Mouse (Mus musculus): ENCODE data around the gene Crebrf. TPM values are rescaled to one million over a fixed set of nuclear protein-coding genes. Genes with fewer than 3 reads are reported as not detected.

Crebrf gene
- polyA plus RNA-seq, 1 experiment from 2014 or later, result 5.6 TPM

GRCm38 (mm10) chr17:26743294-26743693 lies 27.8 kb downstream of the Crebrf start:
- Histone ChIP-seq H3K36me3 (no peaks in the 10 kb centered on the region), H3K27me3 (no peaks in the 10 kb centered on the region), H3K4me2 (replicated peaks) (no peak overlapping the region), H3K9ac (no peak overlapping the region), H3K4me1 (no peaks in the 10 kb centered on the region), H3K9me3 (no peaks in the 10 kb centered on the region), H3K4me3 (no peak overlapping the region), H3K27ac (no peak overlapping the region)
- WGBS, result 74% methylated on average over 1 of the region's 1 CpGs
- no peak for ATAC-seq (ENCODE audit: insufficient number of reproducible peaks, insufficient read depth, low FRiP score, low TSS enrichment)

DNA sequence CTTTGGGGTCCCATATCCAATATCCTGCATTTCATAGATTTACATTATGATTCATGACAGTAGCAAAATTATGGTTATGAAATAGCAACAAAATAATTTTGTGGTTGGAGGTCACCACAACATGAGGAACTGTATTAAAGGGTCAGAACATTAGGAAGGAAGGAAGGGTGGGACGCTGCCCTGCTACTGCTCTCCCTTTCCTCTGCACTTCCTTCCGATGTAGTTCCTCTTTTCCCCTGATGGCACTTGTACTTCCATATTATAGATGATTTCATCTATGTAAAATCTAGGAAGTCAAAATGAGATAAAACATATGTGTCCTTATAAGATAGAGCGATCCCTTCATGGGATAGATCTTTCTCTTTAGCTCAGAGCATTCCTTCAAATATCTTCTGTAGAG lies 34.5 kb downstream of the Crebrf start:
- H3K9ac ChIP-seq, result no peak overlapping the region
- H3K36me3 ChIP-seq, result no peaks in the 10 kb centered on the region
- H3K27me3 ChIP-seq, result no peaks in the 10 kb centered on the region
- no peak overlapping the region for H3K4me3 ChIP-seq
- no peaks in the 10 kb centered on the region for H3K9me3 ChIP-seq
- 89% methylated on average over 3 of the region's 3 CpGs for WGBS
- H3K4me2 ChIP-seq (replicated peaks), result no peak overlapping the region
- H3K27ac ChIP-seq, result no peak overlapping the region
- H3K4me1 ChIP-seq, result no peaks in the 10 kb centered on the region
- no peak for ATAC-seq (ENCODE audit: insufficient number of reproducible peaks, insufficient read depth, low FRiP score, low TSS enrichment)

DNA sequence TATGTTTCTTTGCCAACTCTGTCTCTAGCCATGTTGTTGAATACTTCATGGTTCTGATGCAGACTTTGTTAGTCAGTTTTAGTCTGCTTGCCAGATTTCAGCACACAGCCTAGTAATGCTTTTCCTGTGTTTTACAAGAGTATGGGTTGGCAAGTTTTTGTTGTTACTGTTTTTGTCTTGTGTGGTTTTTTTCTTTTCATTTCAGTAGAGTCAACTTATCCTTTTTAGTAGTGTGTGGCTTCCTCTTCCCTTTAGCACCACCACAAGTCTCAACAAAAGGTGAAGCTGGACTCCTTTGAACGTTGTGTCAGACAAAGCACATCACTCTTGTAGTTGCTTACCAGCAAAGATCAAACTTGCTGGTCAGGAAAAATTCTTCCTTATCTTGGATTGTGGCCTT lies 36.8 kb downstream of the Crebrf start:
- H3K4me3 ChIP-seq, result no peak overlapping the region
- H3K36me3 ChIP-seq, result no peaks in the 10 kb centered on the region
- H3K9me3 ChIP-seq, result no peaks in the 10 kb centered on the region
- WGBS, result 86% methylated on average over 1 of the region's 1 CpGs
- no peak for ATAC-seq (ENCODE audit: insufficient number of reproducible peaks, insufficient read depth, low FRiP score, low TSS enrichment)
- no peaks in the 10 kb centered on the region for H3K27me3 ChIP-seq
- no peaks in the 10 kb centered on the region for H3K4me1 ChIP-seq
- H3K9ac ChIP-seq, result no peak overlapping the region
- H3K4me2 ChIP-seq (replicated peaks), result no peak overlapping the region
- no peak overlapping the region for H3K27ac ChIP-seq

GRCm38 (mm10) chr17:26753476-26753875 lies 38.0 kb downstream of the Crebrf start:
- no peak for ATAC-seq (ENCODE audit: insufficient number of reproducible peaks, insufficient read depth, low FRiP score, low TSS enrichment)
- H3K4me1 ChIP-seq, result no peaks in the 10 kb centered on the region

GRCm38 (mm10) chr17:26767100-26767753 lies 51.8 kb downstream of the Crebrf start:
- WGBS, result 87% methylated on average over 5 of the region's 5 CpGs

More at GRCm38 (mm10) chr17:26753476-26753875, 38.0 kb downstream of the Crebrf start:
- Histone ChIP-seq H3K27ac (no peak overlapping the region), H3K27me3 (no peaks in the 10 kb centered on the region), H3K9ac (no peak overlapping the region), H3K36me3 (no peaks in the 10 kb centered on the region), H3K4me2 (replicated peaks) (no peak overlapping the region), H3K4me3 (no peak overlapping the region), H3K9me3 (no peaks in the 10 kb centered on the region)
- WGBS, result 83% methylated on average over 2 of the region's 2 CpGs

GRCm38 (mm10) chr17:26767754-26768124 lies 52.3 kb downstream of the Crebrf start:
- ATAC-seq (ENCODE audit: insufficient number of reproducible peaks, insufficient read depth, low FRiP score, low TSS enrichment), result no peak
- Histone ChIP-seq H3K9ac (no peak overlapping the region), H3K4me2 (replicated peaks) (no peak overlapping the region), H3K27ac (no peak overlapping the region), H3K9me3 (no peaks in the 10 kb centered on the region), H3K36me3 (no peaks in the 10 kb centered on the region; the same call in 1 of the 2 replicates), H3K27me3 (no peaks in the 10 kb centered on the region), H3K4me3 (no peak overlapping the region), H3K4me1 (no peaks in the 10 kb centered on the region)
- 71% methylated on average over 2 of the region's 2 CpGs for WGBS

More at GRCm38 (mm10) chr17:26767100-26767753, 51.8 kb downstream of the Crebrf start:
- no peak overlapping the region for H3K4me3 ChIP-seq
- no peak overlapping the region for H3K4me2 ChIP-seq (replicated peaks)
- no peak for ATAC-seq (ENCODE audit: insufficient number of reproducible peaks, insufficient read depth, low FRiP score, low TSS enrichment)
- H3K36me3 ChIP-seq, result no peaks in the 10 kb centered on the region; the same call in 1 of the 2 replicates
- H3K9me3 ChIP-seq, result no peaks in the 10 kb centered on the region
- H3K27ac ChIP-seq, result no peak overlapping the region
- no peaks in the 10 kb centered on the region for H3K4me1 ChIP-seq
- H3K27me3 ChIP-seq, result no peaks in the 10 kb centered on the region
- H3K9ac ChIP-seq, result no peak overlapping the region

DNA sequence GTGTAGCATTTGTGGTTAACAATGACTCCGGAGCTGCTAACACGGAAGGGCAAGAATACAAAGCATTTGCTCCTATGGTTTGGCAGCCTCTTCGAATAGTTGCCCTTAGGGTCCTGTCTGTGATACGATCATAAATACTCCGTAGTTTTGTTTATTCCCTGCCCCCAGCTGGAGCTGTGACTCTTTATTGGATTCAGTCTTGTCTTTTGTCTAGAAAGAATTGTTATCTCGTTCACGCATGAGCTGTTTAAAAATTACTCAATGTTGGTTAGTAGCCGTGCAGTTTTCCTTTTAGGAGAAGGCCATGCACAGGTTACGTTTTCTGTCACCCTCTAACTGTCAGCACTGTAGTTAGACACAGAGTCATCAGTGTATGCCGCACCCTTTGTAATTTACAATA lies 60.8 kb downstream of the Crebrf start:
- Histone ChIP-seq H3K4me1 (no peaks in the 10 kb centered on the region), H3K27ac (no peak overlapping the region), H3K9ac (no peak overlapping the region), H3K9me3 (no peaks in the 10 kb centered on the region), H3K27me3 (no peaks in the 10 kb centered on the region), H3K36me3 (no peaks in the 10 kb centered on the region), H3K4me2 (replicated peaks) (no peak overlapping the region), H3K4me3 (no peak overlapping the region)
- ATAC-seq (ENCODE audit: insufficient number of reproducible peaks, insufficient read depth, low FRiP score, low TSS enrichment), result no peak
- WGBS, result 81% methylated on average over 10 of the region's 10 CpGs

DNA sequence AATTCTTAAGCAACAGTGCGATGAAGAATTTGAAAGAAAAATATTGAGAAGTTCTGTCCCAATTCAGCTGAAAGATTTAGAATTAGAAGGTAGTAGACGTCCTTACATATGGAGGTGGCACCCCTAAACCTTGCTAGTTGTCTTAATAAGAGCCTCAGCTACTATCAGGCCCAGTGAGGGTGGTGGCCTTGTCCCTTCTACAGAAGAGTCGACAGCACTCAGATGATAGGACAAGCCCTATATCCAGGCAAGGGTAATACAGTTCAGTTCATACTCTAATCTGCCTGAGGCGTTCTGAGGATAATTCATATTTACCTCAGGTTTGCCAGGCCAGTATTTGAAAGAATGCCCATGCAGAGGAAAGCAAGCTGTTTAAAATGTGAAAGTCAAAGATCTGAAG lies 62.6 kb downstream of the Crebrf start:
- no peak overlapping the region for H3K4me3 ChIP-seq
- H3K27ac ChIP-seq, result no peak overlapping the region
- peaks cover 8% of the 10 kb centered on the region for H3K4me1 ChIP-seq
- H3K27me3 ChIP-seq, result no peaks in the 10 kb centered on the region
- WGBS, result 87% methylated on average over 4 of the region's 4 CpGs
- H3K9ac ChIP-seq, result no peak overlapping the region
- no peak overlapping the region for H3K4me2 ChIP-seq (replicated peaks)
- no peaks in the 10 kb centered on the region for H3K36me3 ChIP-seq
- H3K9me3 ChIP-seq, result no peaks in the 10 kb centered on the region
- no peak for ATAC-seq (ENCODE audit: insufficient number of reproducible peaks, insufficient read depth, low FRiP score, low TSS enrichment)

- H3K36me3 ChIP-seq, result peaks cover 5% of the 10 kb centered on the region; the same call in 1 of the 2 replicates
Measured at GRCm38 (mm10) chr17:26778430-26779100, 63.1 kb downstream of the Crebrf start.

DNA sequence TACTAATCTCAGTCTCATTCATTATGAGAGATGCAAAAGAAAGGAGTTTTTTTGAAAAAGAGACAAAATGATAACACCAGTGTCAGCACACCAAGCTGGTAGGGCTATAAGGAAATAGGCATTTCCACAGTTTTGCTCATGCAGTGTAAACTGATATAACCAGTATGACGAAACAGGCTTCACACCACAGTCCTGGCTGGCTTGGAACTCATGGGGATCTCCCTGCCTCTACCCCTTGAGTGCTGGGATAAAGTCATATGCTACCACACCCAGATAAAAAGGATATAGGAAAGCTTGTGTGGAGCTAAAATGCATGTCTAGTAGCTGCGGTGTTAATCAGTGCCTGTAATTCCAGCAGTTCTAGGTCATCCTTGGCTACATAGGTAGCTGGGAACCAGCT lies 64.0 kb downstream of the Crebrf start:
- Histone ChIP-seq H3K4me2 (replicated peaks) (no peak overlapping the region), H3K36me3 (peaks cover 13% of the 10 kb centered on the region; the same call in 1 of the 2 replicates), H3K27ac (no peak overlapping the region), H3K4me3 (no peak overlapping the region), H3K27me3 (no peaks in the 10 kb centered on the region), H3K9me3 (no peaks in the 10 kb centered on the region), H3K9ac (no peak overlapping the region), H3K4me1 (peaks cover 8% of the 10 kb centered on the region)
- WGBS, result 89% methylated on average over 2 of the region's 2 CpGs
- ATAC-seq (ENCODE audit: insufficient number of reproducible peaks, insufficient read depth, low FRiP score, low TSS enrichment), result no peak

More at GRCm38 (mm10) chr17:26778430-26779100, 63.1 kb downstream of the Crebrf start:
- Histone ChIP-seq H3K4me3 (no peak overlapping the region), H3K27ac (no peak overlapping the region), H3K9me3 (no peaks in the 10 kb centered on the region), H3K4me1 (peaks cover 8% of the 10 kb centered on the region), H3K27me3 (no peaks in the 10 kb centered on the region), H3K9ac (no peak overlapping the region), H3K4me2 (replicated peaks) (no peak overlapping the region)
- ATAC-seq (ENCODE audit: insufficient number of reproducible peaks, insufficient read depth, low FRiP score, low TSS enrichment), result no peak
- WGBS, result 92% methylated on average over 3 of the region's 3 CpGs

DNA sequence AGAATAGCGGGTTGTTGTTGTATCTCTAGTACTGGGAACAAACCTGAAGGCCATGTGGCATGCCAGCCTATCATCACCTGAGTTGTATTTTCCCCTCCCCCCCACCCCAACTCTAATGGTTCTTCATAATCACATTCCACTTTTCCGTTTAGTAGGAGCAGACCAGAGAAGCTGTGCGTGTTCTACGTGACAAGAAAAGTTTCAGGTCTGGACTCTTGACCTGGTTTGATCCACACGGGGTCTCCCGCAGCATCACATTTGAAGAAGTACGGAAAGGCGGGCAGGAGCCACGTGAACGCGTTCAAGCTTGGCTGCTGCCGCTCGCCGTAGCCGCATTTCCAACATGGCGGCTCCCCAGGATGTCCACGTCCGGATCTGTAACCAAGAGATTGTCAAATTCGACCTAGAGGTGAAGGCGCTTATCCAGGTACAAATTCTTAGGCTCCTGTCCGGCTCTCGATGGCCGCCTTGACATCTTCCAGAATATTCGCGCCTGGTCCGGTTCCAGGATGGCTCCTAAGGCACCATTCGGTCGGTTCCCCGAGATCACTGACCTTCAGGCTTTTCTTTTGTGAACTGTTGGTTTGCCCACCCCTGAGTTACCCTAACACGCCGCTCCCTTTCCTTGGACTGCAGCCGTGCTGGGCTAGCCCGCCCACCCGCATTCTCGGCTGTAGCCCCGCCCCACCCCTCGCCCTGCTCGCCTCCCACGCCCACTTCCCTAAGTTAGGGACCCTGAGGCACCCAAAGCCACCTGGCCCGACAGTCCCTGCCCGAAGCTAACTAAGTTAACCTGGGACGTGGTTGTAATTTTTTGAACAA lies 65.5 kb downstream of the Crebrf start, which contains the start of gene Bnip1:
Gene Bnip1, plus strand, starts transcription at position 317 of the 822 bp plus-strand sequence.
- peak within 1 kb of the TSS; percentile 80 for H3K9ac ChIP-seq
- no peaks in the 10 kb centered on the region for H3K9me3 ChIP-seq
- H3K4me3 ChIP-seq, result peak within 1 kb of the TSS; percentile 75
- H3K27ac ChIP-seq, result peak within 1 kb of the TSS; percentile 88
- ATAC-seq (ENCODE audit: insufficient number of reproducible peaks, insufficient read depth, low FRiP score, low TSS enrichment), result peak; percentile 52; the same call in 1 of the 2 replicates
- H3K27me3 ChIP-seq, result no peaks in the 10 kb centered on the region
- peaks cover 8% of the 10 kb centered on the region for H3K4me1 ChIP-seq
- WGBS, result under 1% methylated on average over 42 of the region's 42 CpGs
- H3K36me3 ChIP-seq, result peaks cover 20% of the 10 kb centered on the region
- H3K4me2 ChIP-seq (replicated peaks), result peak within 1 kb of the TSS; percentile 74
